ENCODE assay signal across 24 mouse cellular contexts in the genomic region with DNA sequence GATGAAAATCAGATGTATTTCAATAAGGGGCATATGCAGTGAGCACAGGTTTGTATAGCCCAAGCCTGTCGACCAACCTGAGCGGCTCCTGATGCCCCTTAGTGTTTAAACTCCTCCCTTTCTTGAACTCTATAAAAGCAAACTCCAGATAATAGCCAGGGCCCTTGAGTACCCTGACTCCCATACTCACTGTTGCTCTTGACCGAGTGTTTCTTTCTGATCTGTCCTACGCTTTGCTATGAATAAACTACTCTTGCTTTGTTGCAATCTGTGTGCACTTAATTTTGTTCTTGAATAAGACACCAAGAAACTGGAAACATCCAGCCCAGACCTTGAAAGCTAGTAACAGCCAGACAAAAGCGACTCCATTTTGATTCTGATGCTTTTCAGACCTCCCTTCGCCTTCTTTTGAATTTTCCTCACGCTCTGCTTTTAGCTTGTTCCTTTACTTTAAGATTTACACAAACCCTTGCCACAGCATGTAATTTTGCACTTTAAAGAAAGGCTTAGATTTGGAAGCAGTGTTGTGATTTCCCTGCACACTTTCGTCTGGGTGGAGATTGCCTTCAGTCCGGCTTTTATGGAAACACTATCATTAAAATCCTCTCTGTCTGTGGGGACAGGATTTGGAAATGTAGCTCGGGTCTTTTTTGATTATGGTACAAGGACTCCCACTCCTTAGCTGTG.
DNase-seq lines count a peak whose midpoint lies in the region; ATAC-seq and TF ChIP-seq lines count a peak whose summit lies in the region.
"Had no signal": no experiment of that assay in that cellular context is flagged by ENCODE, and none has a peak within 500 bp of the region (broad histone marks: within the 10 kb centered on the region; RNA-seq: fewer than 3 reads in every experiment).

No protein-coding gene starts in this region.

- no peak overlapping the region for H3K9ac ChIP-seq in forebrain, embryonic 13.5 days
- no peak overlapping the region for H3K9ac ChIP-seq in forebrain, embryonic 12.5 days
- H3K9ac ChIP-seq in neural tube, embryonic 12.5 days = no peak overlapping the region
- no peak overlapping the region for H3K9ac ChIP-seq in neural tube, embryonic 15.5 days (replicated peaks)
- H3K9ac ChIP-seq: embryonic facial prominence, embryonic 13.5 days; hindbrain, embryonic 12.5 days had no signal

- no peak overlapping the region for H3K4me2 ChIP-seq in forebrain, embryonic 13.5 days
- H3K4me2 ChIP-seq in forebrain, embryonic 12.5 days = no peak overlapping the region
- H3K4me2 ChIP-seq in neural tube, embryonic 12.5 days (replicated peaks) = no peak overlapping the region
- no peak overlapping the region for H3K4me2 ChIP-seq in neural tube, embryonic 15.5 days
- H3K4me2 ChIP-seq: embryonic facial prominence, embryonic 13.5 days; hindbrain, embryonic 12.5 days had no signal

- H3K4me1 ChIP-seq in forebrain, embryonic 13.5 days = 0 out of 2 replicates have a peak, but pooled peaks cover 4% of the 10 kb centered on the region
- H3K4me1 ChIP-seq in forebrain, embryonic 12.5 days = peaks cover 10% of the 10 kb centered on the region; the same call in 1 of the 2 replicates
- no peaks in the 10 kb centered on the region for H3K4me1 ChIP-seq in neural tube, embryonic 12.5 days
- H3K4me1 ChIP-seq in neural tube, embryonic 15.5 days = no peaks in the 10 kb centered on the region
- peaks cover 5% of the 10 kb centered on the region; the same call in 1 of the 2 replicates for H3K4me1 ChIP-seq in olfactory bulb, adult 2 months (ENCODE audit: control insufficient read depth, insufficient read depth, low read length)
- H3K4me1 ChIP-seq: heart, embryonic 10.5 days; hindbrain, embryonic 12.5 days had no signal

- 45% methylated on average over 10 of the region's 10 CpGs for WGBS in forebrain, embryonic 13.5 days
- 51% methylated on average over 10 of the region's 10 CpGs for WGBS in forebrain, embryonic 12.5 days
- WGBS in neural tube, embryonic 12.5 days = 61% methylated on average over 10 of the region's 10 CpGs
- 45% methylated on average over 10 of the region's 10 CpGs for WGBS in neural tube, embryonic 15.5 days
- 33% methylated on average over 10 of the region's 10 CpGs for WGBS in olfactory bulb, adult 2 months

- H3K36me3 ChIP-seq in forebrain, embryonic 13.5 days (ENCODE audit: poor library complexity, severe bottlenecking) = no peaks in the 10 kb centered on the region
- no peaks in the 10 kb centered on the region for H3K36me3 ChIP-seq in forebrain, embryonic 12.5 days (replicated peaks)
- no peaks in the 10 kb centered on the region for H3K36me3 ChIP-seq in neural tube, embryonic 12.5 days
- no peaks in the 10 kb centered on the region for H3K36me3 ChIP-seq in neural tube, embryonic 15.5 days
- H3K36me3 ChIP-seq: embryonic facial prominence, embryonic 13.5 days; heart, embryonic 10.5 days; hindbrain, embryonic 12.5 days had no signal

- peak; percentile 53 for DNase-seq in brain, adult 2 months (ENCODE audit: low read depth, low spot score)
- no peak for DNase-seq in B cell, adult 2 months
- DNase-seq in adrenal gland, adult 2 months = no peak
- DNase-seq: adrenal gland, adult 8-10 months; cerebellum, adult 11-12 months; cerebellum, adult 9-10 months; cerebellum, postnatal 25 days; gastrocnemius, adult 2 months; gastrocnemius, postnatal 25 days; heart, postnatal 10 days; heart, postnatal 4 days; kidney, adult 11 months; kidney, adult 9 months had no signal

- no peak overlapping the region for H3K27ac ChIP-seq in forebrain, embryonic 13.5 days
- H3K27ac ChIP-seq in forebrain, embryonic 12.5 days = no peak overlapping the region
- H3K27ac ChIP-seq in neural tube, embryonic 12.5 days = no peak overlapping the region
- no peak overlapping the region for H3K27ac ChIP-seq in neural tube, embryonic 15.5 days (replicated peaks)
- H3K27ac ChIP-seq in olfactory bulb, adult 2 months (ENCODE audit: insufficient read depth, low read depth, low read length) = peak overlapping the region; percentile 56
- H3K27ac ChIP-seq: gastrocnemius, adult 2 months; heart, embryonic 10.5 days; hindbrain, embryonic 12.5 days had no signal

- H3K27me3 ChIP-seq in forebrain, embryonic 13.5 days = no peaks in the 10 kb centered on the region
- no peaks in the 10 kb centered on the region for H3K27me3 ChIP-seq in forebrain, embryonic 12.5 days
- H3K27me3 ChIP-seq in neural tube, embryonic 12.5 days (replicated peaks) = no peaks in the 10 kb centered on the region
- no peaks in the 10 kb centered on the region for H3K27me3 ChIP-seq in neural tube, embryonic 15.5 days (replicated peaks)
- H3K27me3 ChIP-seq: embryonic facial prominence, embryonic 13.5 days; hindbrain, embryonic 12.5 days had no signal

- no peak overlapping the region for H3K4me3 ChIP-seq in forebrain, embryonic 13.5 days
- H3K4me3 ChIP-seq in forebrain, embryonic 12.5 days (replicated peaks) = no peak overlapping the region
- H3K4me3 ChIP-seq in neural tube, embryonic 12.5 days = no peak overlapping the region
- H3K4me3 ChIP-seq in neural tube, embryonic 15.5 days (replicated peaks) = no peak overlapping the region
- H3K4me3 ChIP-seq in olfactory bulb, adult 2 months (ENCODE audit: insufficient read depth, low read depth, low read length) = no peak overlapping the region
- H3K4me3 ChIP-seq: embryonic facial prominence, embryonic 13.5 days; erythroblast, embryonic 14.5 days; gastrocnemius, adult 2 months; heart, embryonic 10.5 days; hindbrain, embryonic 12.5 days had no signal

- no peak for TF ChIP-seq CTCF in olfactory bulb, adult 2 months (IDR thresholded peaks at IDR 0.05; ENCODE audit: insufficient read depth, low read depth, low read length)

- peak; percentile 50 for ATAC-seq in forebrain, embryonic 13.5 days
- no peak for ATAC-seq in forebrain, embryonic 12.5 days (ENCODE audit: low FRiP score)
- 0 out of 2 replicates have a peak, but pooled peaks have one; percentile 52 for ATAC-seq in neural tube, embryonic 12.5 days (ENCODE audit: low FRiP score, low read depth)
- ATAC-seq in neural tube, embryonic 15.5 days (ENCODE audit: low FRiP score) = no peak
- ATAC-seq: hindbrain, embryonic 16.5 days; inflammation-experienced regulatory T-cells, adult 6 months had no signal

- TF ChIP-seq POLR2A in olfactory bulb, adult 2 months (IDR thresholded peaks at IDR 0.05; ENCODE audit: insufficient read depth, low read depth, low read length) = no peak

- no peaks in the 10 kb centered on the region for H3K9me3 ChIP-seq in forebrain, embryonic 13.5 days (replicated peaks)
- H3K9me3 ChIP-seq in forebrain, embryonic 12.5 days = no peaks in the 10 kb centered on the region
- H3K9me3 ChIP-seq in neural tube, embryonic 12.5 days = no peaks in the 10 kb centered on the region
- H3K9me3 ChIP-seq in neural tube, embryonic 15.5 days (replicated peaks) = no peaks in the 10 kb centered on the region
- H3K9me3 ChIP-seq: embryonic facial prominence, embryonic 13.5 days; heart, embryonic 10.5 days; hindbrain, embryonic 12.5 days had no signal

Comparison
In these comparisons a context has a peak if more than half of its experiments do, and no peak if none do; other contexts are left out.
1. ATAC-seq: peak in forebrain, embryonic 13.5 days (single experiment) and neural tube, embryonic 12.5 days (single experiment); none in forebrain, embryonic 12.5 days (single experiment) and neural tube, embryonic 15.5 days (single experiment).